Mouse (Mus musculus) ES-E14 (cell line): ENCODE data around the gene Tnfrsf13b.

Source experiments
- CHD2 ChIP-seq: IDR thresholded peaks from 2 replicates; pipeline ENCODE4 v1.6.1; 2014; ENCODE audit warnings: mild to moderate bottlenecking, low read depth, low read length, inconsistent platforms
- HCFC1 ChIP-seq: IDR thresholded peaks from 2 replicates; pipeline ENCODE4 v1.6.1; 2012; ENCODE audit warnings: low read length, inconsistent platforms, borderline replicate concordance; ENCODE audit not compliant: insufficient read depth

GRCm38 (mm10) chr11:61123886-61124285 lies 2.7 kb upstream of the Tnfrsf13b start:
- TF ChIP-seq HCFC1 (no peak), CHD2 (no peak)
